Mouse (Mus musculus): Measurements from ENCODE around the gene Adi1. TPM values are rescaled to one million over a fixed set of nuclear protein-coding genes. Genes with fewer than 3 reads are reported as not detected.

Gene Adi1
- polyA plus RNA-seq, 1 experiment from 2014 or later, result 97.4 TPM

DNA sequence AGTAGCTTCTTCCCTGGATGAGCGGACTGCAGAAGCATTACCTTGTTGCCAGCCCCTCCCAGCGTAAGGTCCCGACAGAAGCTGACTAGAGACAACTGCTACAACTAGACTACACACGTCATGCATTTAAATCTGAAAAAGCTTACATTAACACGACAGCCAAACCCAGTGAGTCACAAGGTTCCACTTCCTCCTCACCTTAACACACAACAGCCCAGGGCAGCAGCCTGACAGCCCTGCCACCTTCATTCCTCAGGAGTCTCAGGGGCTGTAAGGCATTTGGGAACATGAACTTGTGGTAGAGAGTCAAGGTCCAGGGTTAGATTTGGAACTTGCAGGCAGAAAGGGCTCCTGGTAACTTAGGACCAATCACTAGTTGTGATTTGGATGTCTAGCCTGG is 52.0 kb downstream of the Adi1 start:
- WGBS, result 83% methylated on average over 5 of the region's 5 CpGs
- H3K9ac ChIP-seq (replicated peaks; ENCODE audit: low read length), result no peak overlapping the region
- ATAC-seq (ENCODE audit: low FRiP score, low TSS enrichment), result no peak
- no peaks in the 10 kb centered on the region for H3K9me3 ChIP-seq (ENCODE audit: low read length)
- no peak overlapping the region for H3K27ac ChIP-seq (ENCODE audit: low read length)
- no peak overlapping the region for H3K4me3 ChIP-seq (ENCODE audit: low read length)
- H3K4me2 ChIP-seq (replicated peaks; ENCODE audit: low read depth, low read length), result no peak overlapping the region
- no peaks in the 10 kb centered on the region for H3K4me1 ChIP-seq (ENCODE audit: insufficient read depth, low read length)
- H3K36me3 ChIP-seq (ENCODE audit: insufficient read depth, low read length), result 0 out of 2 replicates have a peak, but pooled peaks cover 4% of the 10 kb centered on the region
- no peaks in the 10 kb centered on the region for H3K27me3 ChIP-seq (ENCODE audit: insufficient read depth, low read length)

Small RNA genes within 50 kb of the gene (microRNA-seq; reads per million reads assigned to microRNA genes)
- gene Mir6937, result 0.47 reads per million

Other genes starting within 250 kb of the Adi1 start
- gene Dcdc2c, start 122.8 kb upstream of the Adi1 start, polyA plus RNA-seq (2015; fragmentation: Nextera tagmentation; extraction: Ambion mirVana), result 0.10 TPM in 1 of 2 replicates, not detected in the other
- not detected in 2 replicates for gene Allc, start 92.7 kb upstream of the Adi1 start, polyA plus RNA-seq (2015; fragmentation: Nextera tagmentation; extraction: Ambion mirVana)
- gene Colec11, start 51.9 kb upstream of the Adi1 start, polyA plus RNA-seq (2015; fragmentation: Nextera tagmentation; extraction: Ambion mirVana), result 3.1 and 4.4 TPM in 2 replicates
- 499 and 566 TPM in 2 replicates for gene Rps7, start 39.3 kb upstream of the Adi1 start, polyA plus RNA-seq (2015; fragmentation: Nextera tagmentation; extraction: Ambion mirVana)
- gene Rnaseh1, start 25.6 kb upstream of the Adi1 start, polyA plus RNA-seq (2015; fragmentation: Nextera tagmentation; extraction: Ambion mirVana), result 34.7 and 39.3 TPM in 2 replicates
- 45.5 and 49.1 TPM in 2 replicates for gene Trappc12, start 75.2 kb downstream of the Adi1 start, polyA plus RNA-seq (2015; fragmentation: Nextera tagmentation; extraction: Ambion mirVana)
- gene Eipr1, start 76.6 kb downstream of the Adi1 start, polyA plus RNA-seq (2015; fragmentation: Nextera tagmentation; extraction: Ambion mirVana), result 41.4 and 43.5 TPM in 2 replicates